Mouse (Mus musculus): ENCODE results near the gene Gm12216. TPM values are rescaled to one million over a fixed set of nuclear protein-coding genes. Genes with fewer than 3 reads are reported as not detected.

Gm12216 gene
- polyA plus RNA-seq, 1 experiment = 28.7 TPM

DNA sequence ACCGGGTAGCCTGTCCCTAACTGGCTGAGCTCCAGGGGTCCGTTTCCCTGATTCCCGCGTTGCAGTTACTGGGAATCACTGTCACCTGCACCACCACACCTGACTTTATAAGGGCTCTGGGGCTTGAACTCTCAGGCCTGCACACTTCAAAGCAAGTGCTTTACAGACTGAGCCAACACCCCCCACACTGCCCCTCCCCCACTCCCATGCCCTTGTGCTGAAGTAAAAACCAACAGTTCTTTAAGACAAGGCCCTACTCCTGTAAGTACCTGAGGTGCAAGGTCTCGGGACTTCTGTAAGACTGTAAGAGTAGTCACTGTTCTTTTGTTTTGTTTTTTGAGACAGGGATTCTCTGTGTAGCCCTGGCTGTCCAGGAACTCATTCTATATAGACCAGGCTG lies 80.6 kb downstream of the Gm12216 start:
- 56% methylated on average over 5 of the region's 5 CpGs for WGBS
- TF ChIP-seq CTCF (IDR thresholded peaks at IDR 0.05; ENCODE audit: insufficient read depth, low read length) (no peak), POLR2A (IDR thresholded peaks at IDR 0.05; ENCODE audit: borderline replicate concordance, extremely low read depth, low read depth, low read length) (0 out of 2 replicates have a peak, but pooled peaks have one; percentile 11)
- DNase-seq = no peak
- H3K4me1 ChIP-seq (ENCODE audit: control insufficient read depth, insufficient read depth, low read length) = peaks cover 21% of the 10 kb centered on the region
- H3K4me3 ChIP-seq (replicated peaks; ENCODE audit: extremely low read depth, low read depth, low read length) = no peak overlapping the region

DNA sequence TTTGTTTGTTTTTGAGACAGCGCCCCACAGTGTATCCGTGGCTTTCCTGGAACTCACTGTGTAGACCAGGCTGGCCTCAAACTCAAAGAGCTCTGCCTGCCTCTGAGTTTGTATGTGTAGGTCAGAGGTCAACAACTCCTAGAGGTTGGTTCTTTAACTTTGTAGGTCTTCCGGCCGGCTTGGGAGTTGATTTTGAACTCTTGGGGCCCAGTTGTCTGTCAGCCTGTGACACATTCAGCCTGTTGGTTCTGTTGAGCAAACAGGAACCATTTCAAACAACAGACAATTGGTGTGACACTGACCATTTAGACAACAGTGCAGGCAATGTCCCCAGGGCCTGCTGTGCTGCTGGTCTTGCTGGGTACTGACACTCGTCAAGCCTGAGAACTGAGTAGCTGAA lies 81.3 kb downstream of the Gm12216 start:
- Histone ChIP-seq H3K4me3 (replicated peaks; ENCODE audit: extremely low read depth, low read depth, low read length) (no peak overlapping the region), H3K4me1 (ENCODE audit: control insufficient read depth, insufficient read depth, low read length) (peaks cover 23% of the 10 kb centered on the region)
- no peak for TF ChIP-seq POLR2A (IDR thresholded peaks at IDR 0.05; ENCODE audit: borderline replicate concordance, extremely low read depth, low read depth, low read length)
- no peak for DNase-seq
- WGBS = 44% methylated on average over 5 of the region's 5 CpGs

DNA sequence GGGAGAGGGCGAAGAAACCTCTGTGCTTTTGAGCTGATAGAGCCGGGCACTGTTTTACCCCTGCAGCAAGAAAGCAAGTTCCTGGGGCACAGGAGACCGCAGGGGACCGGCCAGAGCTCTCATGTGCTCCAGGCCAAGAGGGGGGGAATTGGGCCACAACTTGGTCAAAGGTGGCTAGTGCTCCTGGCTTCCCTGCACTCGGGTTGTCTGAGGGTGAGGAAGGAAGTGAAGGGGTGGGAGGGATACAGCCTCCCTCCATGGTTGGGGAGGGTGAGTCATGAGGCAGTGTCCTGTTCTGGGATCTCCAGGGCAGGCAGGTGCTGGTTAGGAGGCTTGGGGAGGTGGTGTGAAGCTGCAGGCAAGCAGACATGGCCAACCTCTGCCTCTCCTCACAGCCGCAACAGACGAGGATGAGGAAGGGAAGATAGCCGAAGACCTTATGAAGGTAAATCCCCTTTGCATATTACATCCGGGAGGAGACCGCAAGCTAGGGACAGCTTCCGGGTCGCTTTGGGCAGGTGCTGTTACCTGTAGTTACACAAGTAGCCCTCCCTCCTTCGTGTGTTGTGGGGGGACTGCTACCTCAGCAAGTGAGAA lies 84.3 kb downstream of the Gm12216 start:
- DNase-seq = no peak
- H3K4me1 ChIP-seq (ENCODE audit: control insufficient read depth, insufficient read depth, low read length) = peaks cover 31% of the 10 kb centered on the region
- TF ChIP-seq POLR2A (IDR thresholded peaks at IDR 0.05; ENCODE audit: borderline replicate concordance, extremely low read depth, low read depth, low read length) = no peak; the same call in 1 of the 2 replicates
- TF ChIP-seq CTCF (IDR thresholded peaks at IDR 0.05; ENCODE audit: insufficient read depth, low read length) = no peak
- H3K4me3 ChIP-seq (replicated peaks; ENCODE audit: extremely low read depth, low read depth, low read length) = no peak overlapping the region
- 79% methylated on average over 13 of the region's 13 CpGs for WGBS

DNA sequence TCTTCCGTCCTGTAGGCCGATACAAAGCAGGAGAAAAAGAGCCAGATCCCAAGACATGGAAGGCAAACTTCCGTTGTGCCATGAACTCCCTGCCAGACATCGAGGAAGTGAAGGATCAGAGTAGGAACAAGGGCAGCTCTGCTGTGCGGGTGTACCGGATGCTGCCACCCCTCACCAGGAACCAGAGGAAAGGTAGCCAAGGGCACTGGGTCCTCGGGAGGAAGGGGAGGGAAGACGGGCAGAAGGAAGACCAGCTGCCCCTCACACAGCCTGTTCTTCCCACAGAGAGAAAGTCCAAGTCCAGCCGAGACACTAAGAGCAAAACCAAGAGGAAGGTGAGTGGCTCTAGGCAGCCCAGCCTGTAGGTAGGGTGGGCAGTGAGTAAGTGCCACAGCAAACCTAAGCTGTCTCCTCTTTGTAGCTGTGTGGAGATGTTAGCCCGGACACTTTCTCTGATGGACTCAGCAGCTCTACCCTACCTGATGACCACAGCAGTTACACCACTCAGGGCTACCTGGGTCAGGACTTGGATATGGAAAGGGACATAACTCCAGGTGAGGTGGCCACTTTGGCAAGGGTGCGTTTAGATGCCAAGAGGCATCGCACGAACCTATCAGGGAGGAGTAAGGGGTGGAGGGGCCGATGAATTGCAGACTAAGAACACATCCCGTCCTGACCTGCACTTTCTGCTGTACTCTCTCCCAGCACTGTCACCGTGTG lies 85.3 kb downstream of the Gm12216 start:
- Histone ChIP-seq H3K4me3 (replicated peaks; ENCODE audit: extremely low read depth, low read depth, low read length) (no peak overlapping the region), H3K4me1 (ENCODE audit: control insufficient read depth, insufficient read depth, low read length) (peaks cover 36% of the 10 kb centered on the region)
- WGBS = 69% methylated on average over 16 of the region's 16 CpGs
- TF ChIP-seq CTCF (IDR thresholded peaks at IDR 0.05; ENCODE audit: insufficient read depth, low read length) (no peak), POLR2A (IDR thresholded peaks at IDR 0.05; ENCODE audit: borderline replicate concordance, extremely low read depth, low read depth, low read length) (no peak)
- DNase-seq = no peak

DNA sequence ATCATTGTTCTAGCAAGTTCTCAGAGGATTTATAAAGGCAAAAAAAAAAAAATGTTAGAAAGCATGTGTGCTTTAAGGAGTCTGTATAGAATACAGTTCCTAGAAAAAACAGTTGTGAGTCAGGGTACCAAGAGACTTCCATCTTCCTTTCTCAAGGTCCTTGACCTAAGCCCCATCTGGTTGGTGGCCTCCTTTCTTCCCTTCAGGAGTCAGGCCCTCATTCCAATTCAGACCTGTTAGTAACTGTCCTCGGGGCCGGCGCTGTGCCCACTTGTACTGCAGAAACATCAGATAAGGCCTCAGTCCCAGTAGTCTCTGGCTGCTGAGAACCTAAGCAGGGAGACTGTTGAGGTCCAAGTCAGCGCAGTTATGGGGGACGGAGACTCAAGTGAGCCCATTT lies 86.0 kb downstream of the Gm12216 start, which contains the start of gene Gm17334:
Gene Gm17334 (minus strand): TSS at position 101 of the 400 bp plus-strand sequence.
- 71% methylated on average over 5 of the region's 5 CpGs for WGBS
- no peak for DNase-seq
- H3K4me1 ChIP-seq (ENCODE audit: control insufficient read depth, insufficient read depth, low read length) = peaks cover 36% of the 10 kb centered on the region
- TF ChIP-seq POLR2A (IDR thresholded peaks at IDR 0.05; ENCODE audit: borderline replicate concordance, extremely low read depth, low read depth, low read length) (no peak), CTCF (IDR thresholded peaks at IDR 0.05; ENCODE audit: insufficient read depth, low read length) (no peak)
- peak within 1 kb of the TSS; percentile 39 for H3K4me3 ChIP-seq (replicated peaks; ENCODE audit: extremely low read depth, low read depth, low read length)

DNA sequence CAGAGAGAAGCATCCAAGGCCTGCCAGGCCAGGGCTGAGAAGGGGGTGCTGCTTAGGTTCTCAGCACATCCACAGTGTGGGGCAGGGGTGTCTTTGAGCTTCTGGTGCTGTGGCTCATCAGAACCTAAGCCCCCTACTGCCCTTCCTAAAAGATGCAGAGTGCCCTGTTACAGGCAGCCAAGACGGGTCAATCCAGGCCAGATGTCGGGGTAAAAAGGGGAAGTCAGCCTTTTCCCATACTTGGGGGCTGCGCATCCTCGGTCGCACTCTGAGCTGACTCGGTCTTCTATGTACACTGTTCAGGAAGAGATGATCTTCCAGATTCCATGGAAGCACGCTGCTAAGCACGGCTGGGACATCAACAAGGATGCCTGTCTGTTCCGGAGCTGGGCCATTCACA lies 86.5 kb downstream of the Gm12216 start:
- DNase-seq = no peak
- Histone ChIP-seq H3K4me1 (ENCODE audit: control insufficient read depth, insufficient read depth, low read length) (peaks cover 36% of the 10 kb centered on the region), H3K4me3 (replicated peaks; ENCODE audit: extremely low read depth, low read depth, low read length) (peak overlapping the region; percentile 39)
- TF ChIP-seq POLR2A (IDR thresholded peaks at IDR 0.05; ENCODE audit: borderline replicate concordance, extremely low read depth, low read depth, low read length) (no peak), CTCF (IDR thresholded peaks at IDR 0.05; ENCODE audit: insufficient read depth, low read length) (no peak)
- WGBS = 51% methylated on average over 9 of the region's 9 CpGs

DNA sequence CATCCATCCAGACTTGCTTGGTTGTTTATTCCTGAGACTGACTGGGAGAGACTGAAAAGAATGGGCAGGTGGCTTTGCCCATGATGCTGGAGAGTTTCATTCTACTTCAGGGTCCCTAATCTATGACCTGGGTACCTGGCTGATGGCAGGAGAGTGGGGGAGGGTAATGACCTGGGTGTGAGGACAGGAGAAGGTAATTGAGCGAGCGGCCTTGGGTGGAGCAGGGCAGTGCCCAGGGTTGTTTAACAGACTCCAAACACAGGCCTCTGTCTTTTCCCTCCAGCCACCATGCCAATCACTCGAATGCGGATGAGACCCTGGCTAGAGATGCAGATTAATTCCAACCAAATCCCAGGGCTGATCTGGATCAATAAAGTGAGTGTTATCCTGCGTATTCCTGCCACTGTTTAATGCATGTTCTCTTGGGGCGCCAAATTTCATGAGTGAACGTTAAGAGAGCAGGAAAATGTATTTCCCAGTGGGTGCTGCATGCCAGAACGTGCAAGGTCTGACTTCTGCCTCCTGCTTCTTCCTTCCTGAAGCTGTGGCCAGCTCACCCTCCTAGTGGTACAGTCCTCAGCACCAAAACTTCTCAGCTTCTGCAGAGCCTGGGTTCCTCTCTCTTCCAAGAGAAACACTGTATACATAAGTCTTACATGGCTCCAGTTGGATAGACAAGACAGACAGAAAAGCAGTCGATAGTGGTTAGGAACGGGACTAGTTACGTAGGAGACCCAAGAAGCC lies 87.9 kb downstream of the Gm12216 start:
- TF ChIP-seq POLR2A (IDR thresholded peaks at IDR 0.05; ENCODE audit: borderline replicate concordance, extremely low read depth, low read depth, low read length) = no peak
- TF ChIP-seq CTCF (IDR thresholded peaks at IDR 0.05; ENCODE audit: insufficient read depth, low read length) = no peak
- 21% methylated on average over 11 of the region's 11 CpGs for WGBS
- DNase-seq = no peak
- Histone ChIP-seq H3K4me3 (replicated peaks; ENCODE audit: extremely low read depth, low read depth, low read length) (peak overlapping the region; percentile 96), H3K4me1 (ENCODE audit: control insufficient read depth, insufficient read depth, low read length) (peaks cover 36% of the 10 kb centered on the region)

DNA sequence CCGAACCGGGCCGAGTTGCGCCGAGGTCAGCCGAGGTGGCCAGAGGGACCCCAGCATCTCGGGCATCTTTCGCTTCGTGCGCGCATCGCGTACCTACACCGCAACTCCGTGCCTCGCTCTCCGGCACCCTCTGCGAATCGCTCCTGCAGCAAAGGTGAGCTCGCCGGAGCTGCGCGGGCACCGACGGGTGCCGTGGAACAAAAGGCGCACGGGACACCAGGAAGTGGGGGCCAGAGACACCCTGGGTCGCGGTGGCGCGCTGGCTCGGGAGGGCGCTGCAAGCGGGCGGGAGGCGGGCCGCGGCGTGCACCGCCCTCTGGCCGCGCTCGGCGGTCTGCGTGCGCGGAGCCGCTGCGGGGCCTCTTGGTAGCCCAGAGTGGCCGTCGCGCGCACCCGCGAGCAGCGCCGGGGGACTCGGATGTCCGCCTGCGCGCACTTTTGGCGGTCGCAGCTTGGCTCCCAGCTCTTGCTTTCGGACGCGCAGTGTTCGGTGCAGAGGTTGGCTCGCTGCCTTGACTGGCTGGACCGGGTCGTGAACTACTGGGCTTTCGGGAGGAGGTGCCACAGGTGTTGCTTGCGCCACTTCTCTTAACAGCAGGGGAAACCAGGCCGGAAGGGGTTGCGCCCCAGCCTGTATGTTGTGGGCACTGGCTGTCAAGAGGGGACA lies 88.8 kb downstream of the Gm12216 start:
- TF ChIP-seq CTCF (IDR thresholded peaks at IDR 0.05; ENCODE audit: insufficient read depth, low read length) (no peak), POLR2A (IDR thresholded peaks at IDR 0.05; ENCODE audit: borderline replicate concordance, extremely low read depth, low read depth, low read length) (no peak)
- WGBS = under 1% methylated on average over 74 of the region's 75 CpGs
- DNase-seq = peak; percentile 81
- Histone ChIP-seq H3K4me3 (replicated peaks; ENCODE audit: extremely low read depth, low read depth, low read length) (peak overlapping the region; percentile 96), H3K4me1 (ENCODE audit: control insufficient read depth, insufficient read depth, low read length) (peaks cover 32% of the 10 kb centered on the region)

DNA sequence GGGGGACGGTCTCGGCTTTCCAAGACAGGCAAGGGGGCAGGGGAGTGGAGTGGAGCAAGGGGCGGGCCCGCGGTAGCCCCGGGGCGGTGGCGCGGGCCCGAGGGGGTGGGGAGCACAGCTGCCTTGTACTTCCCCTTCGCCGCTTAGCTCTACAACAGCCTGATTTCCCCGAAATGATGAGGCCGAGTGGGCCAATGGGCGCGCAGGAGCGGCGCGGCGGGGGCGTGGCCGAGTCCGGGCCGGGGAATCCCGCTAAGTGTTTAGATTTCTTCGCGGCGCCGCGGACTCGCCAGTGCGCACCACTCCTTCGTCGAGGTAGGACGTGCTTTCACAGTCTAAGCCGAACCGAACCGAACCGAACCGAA lies 89.3 kb downstream of the Gm12216 start, which contains the start of gene Irf1:
Gene Irf1 (plus strand): TSS at position 255 of the 365 bp plus-strand sequence.
- under 1% methylated on average over 40 of the region's 40 CpGs for WGBS
- Histone ChIP-seq H3K4me1 (ENCODE audit: control insufficient read depth, insufficient read depth, low read length) (peaks cover 30% of the 10 kb centered on the region), H3K4me3 (replicated peaks; ENCODE audit: extremely low read depth, low read depth, low read length) (peak within 1 kb of the TSS; percentile 96)
- peak; percentile 99 for TF ChIP-seq POLR2A (IDR thresholded peaks at IDR 0.05; ENCODE audit: borderline replicate concordance, extremely low read depth, low read depth, low read length)
- no peak for TF ChIP-seq CTCF (IDR thresholded peaks at IDR 0.05; ENCODE audit: insufficient read depth, low read length)
- peak; percentile 94 for DNase-seq
